Mouse (Mus musculus): ENCODE results near the gene Ptprn. TPM values are rescaled to one million over a fixed set of nuclear protein-coding genes. Genes with fewer than 3 reads are reported as not detected.
"Not testable (repeated sequence)": the region's sequence is repeated elsewhere in the genome, so short reads cannot be mapped to it uniquely, and the experiment has no call there.

Gene Ptprn
- total RNA-seq, 1 experiment from 2014 or later = 54.3 TPM

- no peak for DNase-seq
Measured at GRCm38 (mm10) chr1:75253029-75253428, 11.3 kb downstream of the Ptprn start.

GRCm38 (mm10) chr1:75252308-75252707 lies 12.0 kb downstream of the Ptprn start:
- DNase-seq = no peak

GRCm38 (mm10) chr1:75251112-75251970 lies 13.0 kb downstream of the Ptprn start:
- peak; percentile 81 for DNase-seq

- DNase-seq = no peak
Measured at GRCm38 (mm10) chr1:75250498-75250897, 13.8 kb downstream of the Ptprn start.

- DNase-seq = peak; percentile 71
Measured at GRCm38 (mm10) chr1:75248041-75248772, 16.1 kb downstream of the Ptprn start.

GRCm38 (mm10) chr1:75247071-75247930 lies 17.0 kb downstream of the Ptprn start:
- no peak for DNase-seq

GRCm38 (mm10) chr1:75244836-75245235 lies 19.5 kb downstream of the Ptprn start:
- DNase-seq = no peak

GRCm38 (mm10) chr1:75244175-75244826 lies 20.0 kb downstream of the Ptprn start:
- no peak for DNase-seq

GRCm38 (mm10) chr1:75243411-75243810 lies 20.9 kb downstream of the Ptprn start:
- DNase-seq = no peak

GRCm38 (mm10) chr1:75239591-75239990 lies 24.7 kb downstream of the Ptprn start:
- no peak for DNase-seq

- DNase-seq = peak; percentile 91
Measured at GRCm38 (mm10) chr1:75236117-75237050, 27.9 kb downstream of the Ptprn start, which contains the start of gene Dnajb2. Dnajb2 (plus strand) TSS chr1:75236406.

- DNase-seq = peak; percentile 64
Measured at GRCm38 (mm10) chr1:75234606-75235005, 29.7 kb downstream of the Ptprn start.

- not testable (repeated sequence) for DNase-seq
Measured at GRCm38 (mm10) chr1:75232489-75232888, 31.8 kb downstream of the Ptprn start.

- DNase-seq = no peak
Measured at GRCm38 (mm10) chr1:75231664-75232152, 32.6 kb downstream of the Ptprn start, which contains the start of gene A630095N17Rik. A630095N17Rik (minus strand) TSS chr1:75232102.

GRCm38 (mm10) chr1:75231224-75231623 lies 33.1 kb downstream of the Ptprn start:
- no peak for DNase-seq

- no peak for DNase-seq
Measured at GRCm38 (mm10) chr1:75230335-75230994, 33.8 kb downstream of the Ptprn start.

- DNase-seq = no peak
Measured at GRCm38 (mm10) chr1:75229158-75229557, 35.1 kb downstream of the Ptprn start.

GRCm38 (mm10) chr1:75227653-75228052 lies 36.6 kb downstream of the Ptprn start:
- no peak for DNase-seq

- DNase-seq = no peak
Measured at GRCm38 (mm10) chr1:75226138-75226537, 38.2 kb downstream of the Ptprn start.

- no peak for DNase-seq
Measured at GRCm38 (mm10) chr1:75225473-75225872, 38.8 kb downstream of the Ptprn start.
